Mouse (Mus musculus): ENCODE results near the gene Mif. TPM values are rescaled to one million over a fixed set of nuclear protein-coding genes. Genes with fewer than 3 reads are reported as not detected.
"Not testable (repeated sequence)": the region's sequence is repeated elsewhere in the genome, so short reads cannot be mapped to it uniquely, and the experiment has no call there.

Gene Mif
- polyA plus RNA-seq, 1 experiment from 2014 or later: 1,880 TPM

GRCm38 (mm10) chr10:75852539-75853125 lies 7.4 kb downstream of the Mif start:
- no peaks in the 10 kb centered on the region for H3K27me3 ChIP-seq (replicated peaks)
- 93% methylated on average over 12 of the region's 12 CpGs for WGBS
- no peak for ATAC-seq (ENCODE audit: low FRiP score)
- H3K9me3 ChIP-seq (replicated peaks): no peaks in the 10 kb centered on the region
- H3K4me2 ChIP-seq: no peak overlapping the region
- H3K9ac ChIP-seq (replicated peaks): no peak overlapping the region
- H3K4me1 ChIP-seq: peaks cover 13% of the 10 kb centered on the region
- H3K27ac ChIP-seq (replicated peaks): no peak overlapping the region
- H3K4me3 ChIP-seq (replicated peaks): no peak overlapping the region
- H3K36me3 ChIP-seq: peaks cover 8% of the 10 kb centered on the region; the same call in 1 of the 2 replicates

GRCm38 (mm10) chr10:75851681-75852080 lies 8.4 kb downstream of the Mif start:
- 32% methylated on average over 3 of the region's 3 CpGs for WGBS

DNA sequence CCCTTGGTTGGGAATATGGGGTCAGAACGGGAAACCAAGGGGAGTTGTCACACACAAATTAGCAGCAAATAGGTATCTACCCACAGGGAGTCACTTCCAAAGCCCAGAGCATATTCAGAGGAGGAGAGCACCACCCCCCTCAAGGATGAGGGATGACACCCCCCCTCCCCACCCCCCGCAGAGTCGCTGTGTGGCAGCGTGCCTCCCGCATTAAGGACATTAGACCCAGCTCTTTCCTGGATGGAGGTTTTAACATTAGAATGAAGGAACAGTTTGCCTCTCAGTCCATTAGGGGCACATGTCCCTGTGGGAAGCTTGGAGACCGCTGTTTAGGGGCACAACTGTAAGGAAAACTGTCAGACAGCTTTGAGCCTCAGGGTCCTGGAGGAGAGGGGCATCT lies 9.0 kb downstream of the Mif start:
- under 1% methylated on average over 6 of the region's 6 CpGs for WGBS
- Histone ChIP-seq H3K9me3 (replicated peaks) (no peaks in the 10 kb centered on the region), H3K4me2 (0 out of 2 replicates have a peak overlapping the region, but pooled peaks have one; percentile 2), H3K4me3 (replicated peaks) (no peak overlapping the region), H3K9ac (replicated peaks) (no peak overlapping the region), H3K27me3 (replicated peaks) (no peaks in the 10 kb centered on the region), H3K27ac (replicated peaks) (no peak overlapping the region), H3K4me1 (peaks cover 11% of the 10 kb centered on the region), H3K36me3 (no peaks in the 10 kb centered on the region)
- no peak for ATAC-seq (ENCODE audit: low FRiP score)

More at GRCm38 (mm10) chr10:75851681-75852080, 8.4 kb downstream of the Mif start:
- Histone ChIP-seq H3K4me1 (peaks cover 11% of the 10 kb centered on the region), H3K4me3 (replicated peaks) (no peak overlapping the region), H3K9me3 (replicated peaks) (no peaks in the 10 kb centered on the region), H3K36me3 (no peaks in the 10 kb centered on the region), H3K27ac (replicated peaks) (no peak overlapping the region), H3K27me3 (replicated peaks) (no peaks in the 10 kb centered on the region), H3K4me2 (no peak overlapping the region), H3K9ac (replicated peaks) (no peak overlapping the region)
- no peak for ATAC-seq (ENCODE audit: low FRiP score)

- Histone ChIP-seq H3K36me3 (no peaks in the 10 kb centered on the region), H3K27ac (replicated peaks) (no peak overlapping the region), H3K4me3 (replicated peaks) (no peak overlapping the region), H3K9me3 (replicated peaks) (no peaks in the 10 kb centered on the region), H3K27me3 (replicated peaks) (no peaks in the 10 kb centered on the region), H3K9ac (replicated peaks) (no peak overlapping the region), H3K4me2 (no peak overlapping the region), H3K4me1 (peaks cover 11% of the 10 kb centered on the region)
- WGBS: 20% methylated on average over 3 of the region's 3 CpGs
- no peak for ATAC-seq (ENCODE audit: low FRiP score)
These were observed 11.7 kb downstream of the Mif start for GRCm38 (mm10) chr10:75848382-75848781.

DNA sequence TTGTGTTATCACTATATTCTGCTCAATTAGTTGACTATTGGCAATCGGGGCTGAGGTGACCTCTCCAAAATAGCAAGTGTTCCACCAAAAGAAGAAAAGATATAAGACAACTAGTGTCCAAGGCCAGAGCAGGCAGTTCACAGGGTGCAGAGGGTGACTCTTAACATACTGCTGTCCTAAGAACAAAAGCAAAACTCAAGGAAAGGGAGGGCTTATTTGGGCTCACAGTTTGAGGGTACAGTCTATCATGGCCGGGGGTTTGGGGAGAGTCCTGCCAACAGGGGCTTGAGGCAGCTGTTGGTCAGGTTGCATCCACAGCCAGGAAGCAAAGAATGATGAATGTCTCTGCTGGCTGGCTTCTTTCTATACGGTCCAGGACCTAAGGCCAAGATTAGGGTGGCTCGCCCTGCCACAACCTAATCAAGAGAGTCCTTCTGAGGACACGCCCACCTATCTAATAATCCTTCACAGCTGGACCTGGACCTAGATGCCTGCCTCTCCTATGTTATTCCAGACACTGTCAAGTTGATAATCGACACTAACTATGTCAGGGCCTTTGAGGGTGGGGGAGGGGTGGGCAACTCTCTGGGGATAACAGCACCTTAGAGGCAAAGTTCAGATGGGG lies 14.6 kb downstream of the Mif start:
- WGBS: 81% methylated on average over 6 of the region's 6 CpGs
- H3K4me3 ChIP-seq (replicated peaks): no peak overlapping the region
- no peak for ATAC-seq (ENCODE audit: low FRiP score)
- no peaks in the 10 kb centered on the region for H3K27me3 ChIP-seq (replicated peaks)
- H3K9me3 ChIP-seq (replicated peaks): no peaks in the 10 kb centered on the region
- H3K27ac ChIP-seq (replicated peaks): no peak overlapping the region
- no peaks in the 10 kb centered on the region for H3K36me3 ChIP-seq
- no peaks in the 10 kb centered on the region for H3K4me1 ChIP-seq
- H3K4me2 ChIP-seq: no peak overlapping the region
- no peak overlapping the region for H3K9ac ChIP-seq (replicated peaks)

DNA sequence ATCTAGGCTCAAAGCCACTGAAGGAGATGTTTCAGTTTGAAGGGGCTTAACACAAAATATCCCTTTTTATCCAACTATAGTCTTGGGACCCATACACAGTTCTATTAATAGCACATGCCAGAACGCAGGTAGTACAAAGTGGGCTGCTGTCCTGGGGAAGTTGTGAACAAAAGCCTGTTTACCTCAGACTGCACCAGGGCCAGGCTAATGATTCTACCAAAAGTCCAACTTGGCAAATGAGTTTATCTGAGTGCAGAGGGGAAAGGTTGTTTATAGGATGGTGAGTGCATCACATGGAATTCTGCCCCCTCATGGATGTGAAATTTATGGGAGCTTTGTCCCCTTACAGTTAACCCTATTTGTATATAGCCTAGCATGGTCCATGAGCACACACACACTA lies 15.2 kb downstream of the Mif start:
- no peak overlapping the region for H3K4me2 ChIP-seq
- H3K4me1 ChIP-seq: no peaks in the 10 kb centered on the region
- no peaks in the 10 kb centered on the region for H3K36me3 ChIP-seq
- H3K4me3 ChIP-seq (replicated peaks): no peak overlapping the region
- no peak overlapping the region for H3K9ac ChIP-seq (replicated peaks)
- ATAC-seq (ENCODE audit: low FRiP score): no peak
- H3K9me3 ChIP-seq (replicated peaks): no peaks in the 10 kb centered on the region
- H3K27me3 ChIP-seq (replicated peaks): no peaks in the 10 kb centered on the region
- H3K27ac ChIP-seq (replicated peaks): no peak overlapping the region
- WGBS: 71% methylated on average over 1 of the region's 1 CpGs

- not testable (repeated sequence) for H3K36me3 ChIP-seq; H3K4me1 ChIP-seq; ATAC-seq (ENCODE audit: low FRiP score); H3K9me3 ChIP-seq (replicated peaks); H3K9ac ChIP-seq (replicated peaks); H3K4me2 ChIP-seq; H3K27me3 ChIP-seq (replicated peaks); H3K27ac ChIP-seq (replicated peaks); H3K4me3 ChIP-seq (replicated peaks)
- 88% methylated on average over 6 of the region's 6 CpGs for WGBS
These were observed 16.1 kb downstream of the Mif start for GRCm38 (mm10) chr10:75843898-75844297.

DNA sequence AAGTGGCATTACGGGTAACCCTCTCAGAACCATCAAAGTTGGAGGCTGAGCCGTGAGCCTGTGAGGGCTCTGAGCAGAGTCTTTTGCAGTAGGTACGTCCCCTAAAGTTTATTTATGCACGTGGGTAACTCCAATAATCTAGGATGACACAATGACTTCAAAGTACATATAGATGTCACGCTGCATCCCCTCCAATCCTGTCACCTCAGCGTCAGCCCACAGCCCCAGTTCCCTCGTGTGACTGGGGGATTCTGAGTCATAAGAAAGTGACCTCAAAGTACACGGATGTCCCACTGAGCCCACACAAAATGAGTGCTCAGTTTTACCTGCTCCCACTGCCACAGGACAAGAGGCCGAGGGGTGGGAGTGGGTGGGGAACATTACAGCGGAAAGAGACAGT lies 20.9 kb downstream of the Mif start:
- no peaks in the 10 kb centered on the region for H3K9me3 ChIP-seq (replicated peaks)
- whole genome bisulfite sequencing: 89% methylated on average over 10 of the region's 10 CpGs
- H3K4me3 ChIP-seq (replicated peaks): no peak overlapping the region
- no peak overlapping the region for H3K4me2 ChIP-seq
- H3K27ac ChIP-seq (replicated peaks): no peak overlapping the region
- H3K36me3 ChIP-seq: no peaks in the 10 kb centered on the region
- no peak for ATAC-seq (ENCODE audit: low FRiP score)
- no peak overlapping the region for H3K9ac ChIP-seq (replicated peaks)
- H3K4me1 ChIP-seq: peaks cover 37% of the 10 kb centered on the region
- peaks cover 7% of the 10 kb centered on the region; the same call in 1 of the 2 replicates for H3K27me3 ChIP-seq (replicated peaks)

- H3K27me3 ChIP-seq (replicated peaks): peaks cover 18% of the 10 kb centered on the region; the same call in 1 of the 2 replicates
These were observed 22.7 kb downstream of the Mif start, which contains the start of gene Gstt2 for GRCm38 (mm10) chr10:75837248-75837759. Gene Gstt2 (minus strand): TSS chr10:75837424.

GRCm38 (mm10) chr10:75835761-75836531 lies 24.1 kb downstream of the Mif start:
- no peaks in the 10 kb centered on the region for H3K9me3 ChIP-seq (replicated peaks)
- H3K4me3 ChIP-seq (replicated peaks): peak overlapping the region; percentile 32; the same call in 1 of the 2 replicates
- H3K27me3 ChIP-seq (replicated peaks): peaks cover 18% of the 10 kb centered on the region; the same call in 1 of the 2 replicates
- ATAC-seq (ENCODE audit: low FRiP score): no peak
- no peaks in the 10 kb centered on the region for H3K36me3 ChIP-seq
- no peak overlapping the region for H3K9ac ChIP-seq (replicated peaks)
- peak overlapping the region; percentile 76 for H3K4me2 ChIP-seq
- peaks cover 43% of the 10 kb centered on the region for H3K4me1 ChIP-seq
- 0 out of 2 replicates have a peak overlapping the region, but pooled peaks have one; percentile 89 for H3K27ac ChIP-seq (replicated peaks)
- WGBS: 24% methylated on average over 10 of the region's 10 CpGs

More at GRCm38 (mm10) chr10:75837248-75837759, 22.7 kb downstream of the Mif start, which contains the start of gene Gstt2:
- WGBS: under 1% methylated on average over 21 of the region's 21 CpGs
- Histone ChIP-seq H3K27ac (replicated peaks) (peak within 1 kb of the TSS; percentile 89), H3K9me3 (replicated peaks) (no peaks in the 10 kb centered on the region), H3K9ac (replicated peaks) (peak within 1 kb of the TSS; percentile 57), H3K4me2 (peak within 1 kb of the TSS; percentile 76), H3K36me3 (no peaks in the 10 kb centered on the region), H3K4me1 (peaks cover 43% of the 10 kb centered on the region), H3K4me3 (replicated peaks) (peak within 1 kb of the TSS; percentile 57)
- ATAC-seq (ENCODE audit: low FRiP score): peak; percentile 91

GRCm38 (mm10) chr10:75835307-75835706 lies 24.7 kb downstream of the Mif start:
- H3K4me2 ChIP-seq: peak overlapping the region; percentile 70
- H3K4me1 ChIP-seq: peaks cover 43% of the 10 kb centered on the region
- 0 out of 2 replicates have a peak overlapping the region, but pooled peaks have one; percentile 5 for H3K9ac ChIP-seq (replicated peaks)
- no peak for ATAC-seq (ENCODE audit: low FRiP score)
- no peak overlapping the region for H3K27ac ChIP-seq (replicated peaks)
- peaks cover 18% of the 10 kb centered on the region; the same call in 1 of the 2 replicates for H3K27me3 ChIP-seq (replicated peaks)
- peak overlapping the region; percentile 32 for H3K4me3 ChIP-seq (replicated peaks)
- no peaks in the 10 kb centered on the region for H3K9me3 ChIP-seq (replicated peaks)
- whole genome bisulfite sequencing: 5% methylated on average over 10 of the region's 10 CpGs
- H3K36me3 ChIP-seq: no peaks in the 10 kb centered on the region
